Mouse (Mus musculus) intestine, postnatal 0 days (tissue): Measurements from ENCODE around the gene Tnpo2. TPM values are rescaled to one million over a fixed set of nuclear protein-coding genes. Genes with fewer than 3 reads are reported as not detected.

Experiments
- ATAC-seq: fragments of 200-750 bp; cut with Nextera tagmentation; 2 replicates; pipeline ENCODE4 v1.8.0; 2017; ENCODE audit warnings: mild to moderate bottlenecking, moderate TSS enrichment, moderate library complexity
- H3K27ac ChIP-seq: fragments of 300-500 bp; sonication (generic); 2 replicates; pipeline ENCODE4 v1.5.1; 2014; ENCODE audit warnings: mild to moderate bottlenecking, low read depth, low read length, moderate library complexity
- H3K27me3 ChIP-seq: fragments of 300-500 bp; sonication (generic); replicated peaks from 2 replicates; pipeline ENCODE4 v1.6.1; 2014; ENCODE audit warnings: low read length, mixed read lengths; ENCODE audit not compliant: control insufficient read depth, insufficient read depth
- H3K36me3 ChIP-seq: fragments of 300-500 bp; sonication (generic); 2 replicates; pipeline ENCODE4 v1.6.1; 2014; ENCODE audit warnings: mild to moderate bottlenecking, moderate library complexity; ENCODE audit not compliant: control insufficient read depth, insufficient read depth
- H3K4me1 ChIP-seq: fragments of 300-500 bp; sonication (generic); replicated peaks from 2 replicates; pipeline ENCODE4 v1.6.1; 2014; ENCODE audit warnings: antibody characterized with exemption, low read length, mixed read lengths; ENCODE audit not compliant: control insufficient read depth, insufficient read depth
- H3K4me2 ChIP-seq: fragments of 300-500 bp; sonication (generic); replicated peaks from 2 replicates; pipeline ENCODE4 v1.6.1; 2014; ENCODE audit warnings: low read depth, mild to moderate bottlenecking, moderate library complexity
- H3K4me3 ChIP-seq: fragments of 300-500 bp; sonication (generic); 2 replicates; pipeline ENCODE4 v1.5.1; 2014; ENCODE audit warnings: low read depth, low read length
- H3K9ac ChIP-seq: fragments of 300-500 bp; sonication (generic); 2 replicates; pipeline ENCODE4 v1.6.1; 2014; ENCODE audit warnings: mild to moderate bottlenecking, low read depth, low read length
- H3K9me3 ChIP-seq: fragments of 300-500 bp; sonication (generic); 2 replicates; pipeline ENCODE4 v1.6.1; 2016; ENCODE audit warnings: mixed run types; ENCODE audit not compliant: control insufficient read depth
- CTCF ChIP-seq: sonication (generic); IDR thresholded peaks from 2 replicates; pipeline ENCODE4 v1.5.1; 2016; ENCODE audit warnings: low read depth, mild to moderate bottlenecking, control low read depth, antibody characterized with exemption, moderate library complexity
- WGBS: fragments of 180-500 bp; shearing (Covaris S2); extraction: QIAGEN DNeasy Blood & Tissue Kit; methylation state at CpG from one replicate; pipeline ENCODE4 v1.1.7; 2014; 5-methylcytosine and 5-hydroxymethylcytosine counted together
- polyA plus RNA-seq: library from polyadenylated mRNA; unstranded; fragments of >200 nt; fragmentation: Nextera tagmentation; extraction: Ambion mirVana; gene quantifications from 2 replicates; pipeline ENCODE4 v1.2.1, GENCODE M21; 2015

The Tnpo2 gene
- polyA plus RNA-seq, 1 experiment from 2014 or later, result 9.8 TPM

- no peak for TF ChIP-seq CTCF
- no peak overlapping the region; the same call in 1 of the 2 replicates for H3K4me3 ChIP-seq
- H3K36me3 ChIP-seq, result peaks cover 40% of the 10 kb centered on the region
- ATAC-seq, result no peak
- no peaks in the 10 kb centered on the region for H3K27me3 ChIP-seq
- peak overlapping the region; percentile 91; the same call in 1 of the 2 replicates for H3K4me2 ChIP-seq
- no peak overlapping the region for H3K9ac ChIP-seq
- H3K4me1 ChIP-seq, result 0 out of 2 replicates have a peak, but pooled peaks cover 5% of the 10 kb centered on the region
- H3K27ac ChIP-seq, result no peak overlapping the region
- no peaks in the 10 kb centered on the region for H3K9me3 ChIP-seq
- 94% methylated on average over 3 of the region's 3 CpGs for WGBS
Measured at GRCm38 (mm10) chr8:85023846-85024245, 12.9 kb upstream of the Tnpo2 start.

- ATAC-seq, result peak; percentile 89
Measured at GRCm38 (mm10) chr8:85025098-85025932, 11.4 kb upstream of the Tnpo2 start, which contains the start of gene Asna1. TSS of gene Asna1 (minus strand) at chr8:85025281.

GRCm38 (mm10) chr8:85026670-85027515, 9.8 kb upstream of the Tnpo2 start, which contains the start of gene Trir:
TSS of gene Trir (plus strand) at chr8:85026823.
- peak within 1 kb of the TSS; percentile 99 for H3K4me3 ChIP-seq
- H3K36me3 ChIP-seq, result peaks cover 35% of the 10 kb centered on the region
- TF ChIP-seq CTCF, result no peak
- no peaks in the 10 kb centered on the region for H3K9me3 ChIP-seq
- peak within 1 kb of the TSS; percentile 91 for H3K4me2 ChIP-seq
- peak within 1 kb of the TSS; percentile 96 for H3K9ac ChIP-seq
- peak within 1 kb of the TSS; percentile 93 for H3K27ac ChIP-seq
- 0 out of 2 replicates have a peak, but pooled peaks cover 5% of the 10 kb centered on the region for H3K4me1 ChIP-seq
- H3K27me3 ChIP-seq, result no peaks in the 10 kb centered on the region
- ATAC-seq, result peak; percentile 78
- WGBS, result under 1% methylated on average over 72 of the region's 75 CpGs

More at GRCm38 (mm10) chr8:85025098-85025932, 11.4 kb upstream of the Tnpo2 start, which contains the start of gene Asna1:
- Histone ChIP-seq H3K9ac (peak within 1 kb of the TSS; percentile 72), H3K27ac (peak within 1 kb of the TSS; percentile 74), H3K4me3 (peak within 1 kb of the TSS; percentile 87), H3K4me2 (peak within 1 kb of the TSS; percentile 91), H3K9me3 (no peaks in the 10 kb centered on the region), H3K4me1 (0 out of 2 replicates have a peak, but pooled peaks cover 5% of the 10 kb centered on the region), H3K27me3 (no peaks in the 10 kb centered on the region), H3K36me3 (peaks cover 33% of the 10 kb centered on the region)
- TF ChIP-seq CTCF, result no peak
- 2% methylated on average over 30 of the region's 30 CpGs for WGBS

GRCm38 (mm10) chr8:85027516-85027855, 9.2 kb upstream of the Tnpo2 start:
- peak overlapping the region; percentile 93 for H3K27ac ChIP-seq
- H3K4me3 ChIP-seq, result peak overlapping the region; percentile 99
- TF ChIP-seq CTCF, result no peak
- no peak for ATAC-seq
- WGBS, result 1% methylated on average over 13 of the region's 13 CpGs
- 0 out of 2 replicates have a peak, but pooled peaks cover 5% of the 10 kb centered on the region for H3K4me1 ChIP-seq
- peak overlapping the region; percentile 91 for H3K4me2 ChIP-seq
- H3K9me3 ChIP-seq, result no peaks in the 10 kb centered on the region
- peak overlapping the region; percentile 96 for H3K9ac ChIP-seq
- peaks cover 35% of the 10 kb centered on the region for H3K36me3 ChIP-seq
- H3K27me3 ChIP-seq, result no peaks in the 10 kb centered on the region

GRCm38 (mm10) chr8:85027922-85028321, 8.8 kb upstream of the Tnpo2 start:
- 7% methylated on average over 2 of the region's 2 CpGs for WGBS
- no peak for ATAC-seq

More at GRCm38 (mm10) chr8:85027922-85028321, 8.8 kb upstream of the Tnpo2 start:
- TF ChIP-seq CTCF, result peak; percentile 36; the same call in 1 of the 2 replicates
- peaks cover 33% of the 10 kb centered on the region for H3K36me3 ChIP-seq
- peak overlapping the region; percentile 91 for H3K4me2 ChIP-seq
- H3K4me1 ChIP-seq, result 0 out of 2 replicates have a peak, but pooled peaks cover 5% of the 10 kb centered on the region
- H3K4me3 ChIP-seq, result peak overlapping the region; percentile 99
- no peak overlapping the region for H3K27ac ChIP-seq
- H3K9ac ChIP-seq, result peak overlapping the region; percentile 96
- H3K9me3 ChIP-seq, result no peaks in the 10 kb centered on the region
- H3K27me3 ChIP-seq, result no peaks in the 10 kb centered on the region
